Mouse (Mus musculus): ENCODE data around the gene Pwwp2b.
A peak's percentile ranks its signal among the peaks of the same experiment; 100 is the strongest.

The Pwwp2b gene

DNA sequence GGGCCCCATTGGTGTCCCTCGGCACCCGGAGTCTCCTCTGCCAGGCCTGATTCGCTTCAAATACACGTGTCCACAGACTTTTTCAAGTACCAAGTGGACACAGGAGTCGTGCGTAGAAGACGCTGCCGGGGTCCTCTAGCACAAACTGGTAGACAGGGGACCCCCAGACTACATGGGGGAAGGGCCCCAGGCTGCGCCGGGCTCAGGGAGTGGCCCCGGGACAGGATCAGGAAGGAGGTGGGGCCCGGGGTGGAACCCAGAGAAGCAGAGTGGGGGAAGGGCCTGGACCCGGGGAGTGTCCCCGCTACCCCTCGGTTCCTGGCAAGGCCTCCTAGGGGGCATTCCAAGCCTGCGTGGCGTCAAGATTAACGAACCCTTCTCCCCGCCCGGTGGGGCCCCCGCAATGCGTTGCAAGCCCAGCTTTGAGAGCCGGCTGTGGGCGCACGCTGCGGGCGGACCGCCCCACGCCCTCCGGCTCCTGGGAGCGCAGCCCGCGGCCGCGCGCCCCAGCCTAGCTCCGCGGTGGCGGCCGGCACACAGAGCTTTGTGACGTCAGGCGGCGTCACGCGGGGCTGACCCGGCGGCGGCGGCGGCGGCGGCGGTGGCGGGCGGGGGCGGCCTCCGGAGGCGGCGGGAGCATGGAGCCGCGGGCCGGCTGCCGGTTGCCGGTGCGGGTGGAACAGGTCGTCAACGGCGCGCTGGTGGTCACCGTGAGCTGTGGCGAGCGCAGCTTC lies at the start of gene Pwwp2b:
TSS of gene Pwwp2b (plus strand) at position 602 of the 734 bp plus-strand sequence.
- DNase-seq (ENCODE audit: low spot score) = peak; percentile 83

DNA sequence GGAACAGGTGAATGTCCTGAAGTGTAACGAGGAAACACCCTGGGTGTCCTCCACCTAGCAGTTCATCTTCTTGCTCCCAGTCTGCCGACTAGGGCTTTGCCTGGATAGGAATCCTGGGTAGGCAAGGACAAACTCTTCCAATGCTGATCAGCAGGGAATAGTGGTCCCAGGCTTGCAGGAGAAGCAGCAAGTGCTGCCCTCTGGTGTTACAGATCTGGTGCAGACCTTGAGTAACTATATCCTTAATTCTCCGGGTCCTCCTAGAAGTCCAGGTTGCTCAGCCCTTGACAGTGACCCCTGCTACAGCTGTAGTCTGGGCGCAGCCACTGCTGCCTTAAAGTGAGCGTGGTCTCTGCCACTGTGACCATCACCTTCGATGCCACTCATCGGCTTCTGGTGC lies 48.2 kb upstream of the Pwwp2b start:
- peak; percentile 41 for DNase-seq (ENCODE audit: low spot score)

DNA sequence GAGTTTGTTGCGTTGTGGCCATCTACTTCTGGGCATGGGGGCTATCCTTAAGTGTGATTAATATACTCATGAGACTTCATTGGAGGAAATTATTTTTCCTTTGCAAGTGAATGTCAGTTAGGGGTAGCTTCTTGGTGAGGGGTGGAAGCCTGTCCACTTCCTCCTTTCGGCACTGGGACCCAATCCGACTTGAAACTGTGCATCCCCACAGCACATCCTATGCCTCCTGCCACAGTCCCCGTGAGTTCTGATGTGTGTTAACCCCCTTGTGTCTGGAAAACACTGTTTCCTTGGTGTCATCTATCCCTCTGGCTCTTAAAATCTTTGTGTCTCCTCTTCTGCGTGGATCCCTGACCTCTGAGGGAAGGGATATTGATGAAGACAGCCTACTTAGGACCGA lies 47.1 kb upstream of the Pwwp2b start:
- no peak for DNase-seq (ENCODE audit: low spot score)

DNA sequence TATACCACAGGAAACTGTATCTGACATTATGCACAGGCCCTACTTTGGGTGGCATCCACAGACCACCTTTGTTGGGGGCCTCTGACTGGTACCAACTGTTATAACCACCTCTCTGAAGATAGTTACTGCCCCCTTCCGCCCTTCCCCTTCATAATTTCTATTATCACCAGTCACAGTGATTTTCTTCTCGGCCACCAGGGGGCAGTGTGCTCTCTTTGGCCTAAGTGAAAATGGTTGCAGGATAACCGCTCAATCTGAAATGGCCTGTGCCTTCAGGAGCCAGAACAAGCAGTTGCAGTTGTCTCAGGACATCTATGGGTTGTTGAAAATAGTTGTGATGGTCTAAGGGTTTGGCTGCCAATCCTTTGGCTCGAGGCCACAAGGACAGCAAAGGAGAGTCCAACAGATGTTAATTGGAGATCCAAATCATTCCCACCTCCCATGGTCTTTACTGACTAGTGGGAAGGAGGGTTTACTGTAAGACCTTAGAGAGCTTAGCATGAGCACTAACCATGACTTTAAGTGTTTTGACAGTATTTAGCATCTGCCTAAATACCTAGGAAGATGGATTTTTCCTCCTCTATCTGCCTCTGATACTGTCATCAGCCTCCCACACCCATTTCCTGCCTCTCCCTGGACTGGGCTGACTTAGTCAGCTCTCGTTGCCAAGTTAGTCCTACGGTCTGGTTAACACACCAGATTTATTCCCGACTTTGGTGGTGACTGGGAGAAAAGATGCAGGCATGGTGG lies 40.1 kb upstream of the Pwwp2b start:
- peak; percentile 36 for DNase-seq (ENCODE audit: low spot score)

DNA sequence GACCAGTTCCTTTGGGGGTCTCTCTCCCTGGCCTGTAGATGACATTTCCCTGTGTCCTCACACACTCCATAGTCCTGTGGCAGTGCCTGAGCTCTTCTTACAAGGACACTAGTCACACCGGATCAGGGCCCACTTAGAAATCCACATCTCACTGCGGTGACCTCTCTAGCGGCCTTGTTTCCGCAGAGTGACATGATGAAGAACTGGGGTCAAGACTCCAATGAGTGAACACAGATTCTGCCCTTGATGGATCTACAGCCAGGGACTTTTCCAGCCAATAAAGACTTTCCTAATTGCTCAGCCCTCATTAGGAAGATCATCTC lies 39.5 kb upstream of the Pwwp2b start:
- no peak for DNase-seq (ENCODE audit: low spot score)

DNA sequence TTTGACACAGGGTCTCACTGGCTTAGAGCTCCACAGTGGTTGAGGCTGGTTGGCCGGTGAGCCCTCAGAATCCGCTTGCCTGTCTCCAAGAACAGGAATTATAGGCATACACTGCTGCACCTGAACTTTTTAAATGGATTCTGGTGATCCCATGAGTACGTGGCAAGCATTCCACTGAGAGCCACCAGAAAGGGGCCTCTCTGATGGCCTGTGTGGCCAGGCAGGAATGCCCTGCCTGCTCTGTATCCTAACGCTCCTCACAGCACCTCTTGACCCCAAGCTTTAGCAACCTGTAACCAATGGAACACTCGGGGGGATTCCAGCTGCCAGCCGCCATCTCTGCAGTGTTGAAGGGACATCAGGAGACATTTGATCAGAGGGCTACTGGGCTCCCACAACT lies 36.5 kb upstream of the Pwwp2b start:
- no peak for DNase-seq (ENCODE audit: low spot score)

DNA sequence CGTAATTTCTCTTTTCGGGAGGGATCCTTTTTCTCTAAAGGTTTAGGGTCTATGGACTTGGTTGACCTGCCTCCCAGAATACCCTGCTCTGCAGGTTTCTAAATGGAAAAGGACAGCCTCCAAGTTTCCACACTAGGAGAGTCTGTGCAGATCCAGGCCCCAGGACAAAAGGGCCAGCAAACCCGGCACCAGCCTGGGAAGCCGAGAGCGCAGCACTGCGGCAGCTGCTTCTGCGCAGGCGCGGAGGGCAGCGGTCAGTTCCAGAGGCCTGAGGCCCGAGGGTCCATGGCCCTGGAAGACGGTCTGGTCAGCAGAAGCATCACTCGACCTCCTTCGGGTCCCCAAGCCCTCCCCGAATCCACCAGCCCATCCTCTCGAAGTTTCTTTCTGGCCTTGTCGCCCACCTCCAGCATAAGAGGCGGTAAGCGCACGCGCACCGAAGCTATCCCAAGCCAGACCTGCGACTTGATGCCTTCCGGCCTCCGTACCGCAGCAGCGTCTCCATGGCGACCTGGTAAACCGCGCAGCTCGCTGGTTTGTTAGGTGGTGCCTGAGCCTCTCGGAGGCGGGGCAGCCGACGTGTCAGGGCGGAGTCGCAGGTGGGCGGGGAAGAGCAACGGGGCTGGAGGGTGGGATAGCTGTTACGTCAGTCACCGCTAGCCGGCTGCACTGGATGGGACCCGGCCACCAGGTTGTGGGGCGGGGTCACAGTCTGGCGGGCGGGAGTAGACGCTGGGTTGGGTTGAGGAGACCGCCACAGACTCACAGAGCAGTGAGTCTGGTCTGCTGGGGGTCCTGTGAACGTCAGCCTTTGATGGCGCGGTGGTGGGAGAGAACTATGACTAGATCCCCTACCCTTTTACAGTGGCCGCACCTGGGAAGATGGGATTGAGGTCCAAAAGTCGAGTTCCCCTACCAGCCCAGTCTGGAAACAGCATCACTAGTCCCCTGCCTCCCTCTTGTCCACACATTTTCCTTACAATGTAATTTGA lies 35.2 kb upstream of the Pwwp2b start, which contains the start of the genes Lrrc27 and Stk32c:
TSS of gene Lrrc27 (plus strand) at position 235 of the 992 bp plus-strand sequence.
TSS of gene Stk32c (minus strand) at position 554 of the 992 bp plus-strand sequence.
- peak; percentile 99 for DNase-seq (ENCODE audit: low spot score)

DNA sequence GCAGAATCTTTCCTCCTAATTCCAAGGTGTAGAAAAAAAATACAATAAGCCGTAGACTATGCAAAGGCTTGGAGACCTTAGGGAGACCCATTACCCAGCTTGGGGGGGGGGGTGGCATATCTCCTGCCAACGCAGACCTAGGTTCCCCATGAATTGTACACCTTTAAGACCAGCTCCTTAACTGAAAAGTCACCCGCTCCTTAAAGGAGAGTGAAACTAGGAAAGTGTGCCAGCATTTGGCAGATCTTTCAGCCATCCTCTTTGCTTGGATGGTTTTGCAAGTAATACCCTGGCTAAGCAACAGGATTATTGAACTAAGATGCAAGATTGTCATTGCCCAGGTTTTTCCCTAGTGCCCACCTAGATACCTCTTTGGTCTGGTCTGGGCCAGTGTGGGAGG lies 34.5 kb upstream of the Pwwp2b start:
- no peak for DNase-seq (ENCODE audit: low spot score)

DNA sequence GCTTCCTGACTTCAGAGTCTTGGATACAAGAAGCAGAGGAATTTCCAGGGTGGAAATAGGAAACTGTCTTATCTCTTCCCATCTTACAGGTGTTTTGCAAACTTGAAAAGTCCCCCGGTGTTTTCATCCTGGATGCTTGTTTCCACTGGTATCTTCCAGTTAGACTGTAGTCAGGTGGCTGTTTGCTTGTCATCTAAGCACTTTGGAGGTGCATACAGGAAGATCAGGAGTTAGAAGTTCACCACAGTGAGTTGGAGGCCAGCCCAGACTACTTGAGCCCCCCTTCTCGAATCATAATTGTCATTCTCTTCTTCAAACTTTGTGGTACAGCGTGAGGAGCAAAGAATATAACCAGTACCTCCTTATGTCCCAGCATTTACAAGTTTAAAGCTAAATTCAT lies 34.1 kb upstream of the Pwwp2b start:
- no peak for DNase-seq (ENCODE audit: low spot score)

DNA sequence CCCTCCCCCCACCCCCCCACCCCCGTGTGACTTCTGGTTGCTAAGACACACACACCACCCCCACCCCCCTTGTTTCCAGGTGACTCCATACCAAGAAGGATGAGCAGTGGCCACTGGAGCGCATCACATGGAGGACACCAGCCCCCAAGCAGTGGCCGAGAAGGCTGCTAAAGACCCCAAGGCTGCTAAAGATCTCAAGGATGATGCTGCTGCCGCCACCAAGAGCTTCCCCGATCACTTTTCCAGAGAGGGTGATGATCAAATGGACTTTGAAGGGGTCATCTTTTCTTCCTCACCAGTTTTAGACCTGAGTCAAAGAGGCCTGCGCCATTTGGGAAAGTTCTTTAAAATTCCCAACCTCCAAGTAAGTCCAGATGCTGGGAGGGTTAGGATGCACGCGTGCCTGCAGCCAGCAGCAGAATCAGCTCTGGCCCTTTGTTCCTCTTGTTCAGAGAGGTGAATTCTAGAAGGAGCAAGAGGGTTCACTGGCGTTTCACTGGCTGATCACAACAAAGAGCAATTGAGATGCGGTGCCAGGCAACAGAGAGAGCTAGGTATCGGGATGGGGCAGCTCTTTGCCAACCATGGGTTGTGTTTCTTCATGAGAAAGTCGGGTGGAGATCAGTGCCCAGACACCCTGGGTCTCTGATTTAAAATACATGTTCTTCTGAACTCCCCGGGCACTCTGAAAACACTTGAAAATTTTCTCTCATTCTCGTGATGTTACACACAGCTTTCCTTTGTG lies 33.5 kb upstream of the Pwwp2b start:
- no peak for DNase-seq (ENCODE audit: low spot score)

DNA sequence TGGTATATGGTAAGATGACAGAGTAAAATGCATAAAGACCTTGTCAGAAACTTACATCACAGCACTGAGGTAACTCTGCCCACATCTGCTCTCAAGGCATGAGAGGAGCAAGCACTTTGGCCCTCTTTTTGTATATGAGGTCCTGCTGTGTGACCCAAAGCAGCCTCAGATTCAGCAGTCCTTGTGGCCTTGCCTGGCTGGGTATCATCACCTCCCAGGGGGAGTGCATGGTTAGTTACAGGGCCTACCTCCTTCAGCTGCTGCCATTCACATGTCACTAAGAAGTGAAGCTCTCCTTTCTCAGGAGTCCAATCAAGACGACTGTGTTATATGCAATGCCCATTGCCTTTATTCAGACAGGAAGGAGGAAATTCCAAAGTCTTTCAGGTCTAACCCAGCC lies 32.8 kb upstream of the Pwwp2b start:
- DNase-seq (ENCODE audit: low spot score) = no peak

DNA sequence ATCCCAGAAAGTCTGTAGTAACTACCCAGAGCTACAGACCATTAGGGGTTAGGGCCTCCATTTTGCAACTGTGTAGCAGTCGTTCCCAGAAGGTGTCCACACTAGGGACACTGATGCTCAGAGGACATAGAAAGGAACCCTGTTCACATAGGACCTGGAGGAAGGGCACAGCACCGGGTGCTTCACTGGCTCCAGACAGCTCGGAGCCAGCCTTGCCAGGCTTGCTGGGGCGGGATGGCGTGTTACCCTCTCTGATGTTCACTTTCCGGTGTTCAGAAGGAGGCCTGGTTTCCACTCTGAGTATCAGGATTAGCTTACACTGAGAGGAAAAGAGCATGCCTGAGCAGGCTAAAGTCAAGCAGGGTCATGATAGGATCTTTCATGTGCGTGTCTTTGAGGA lies 32.3 kb upstream of the Pwwp2b start:
- no peak for DNase-seq (ENCODE audit: low spot score)

DNA sequence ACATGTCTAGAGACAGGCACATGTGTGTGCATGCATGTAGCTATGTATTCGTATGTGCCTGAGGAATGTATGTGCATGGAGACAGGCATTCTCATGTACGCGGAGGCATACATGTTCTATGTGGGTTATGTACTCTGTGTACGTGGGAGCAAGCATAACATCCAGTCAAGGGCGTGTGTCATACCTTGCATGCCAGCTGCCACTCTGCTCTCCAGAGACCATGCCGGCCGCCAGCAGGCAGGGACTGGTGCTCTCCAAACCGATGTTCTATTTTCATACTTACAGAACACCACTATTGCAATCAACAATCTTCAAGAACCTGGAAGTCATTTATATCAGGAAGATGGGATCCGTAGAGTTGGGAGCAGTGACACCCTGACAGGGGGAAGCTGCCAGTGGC lies 31.8 kb upstream of the Pwwp2b start:
- no peak for DNase-seq (ENCODE audit: low spot score)

DNA sequence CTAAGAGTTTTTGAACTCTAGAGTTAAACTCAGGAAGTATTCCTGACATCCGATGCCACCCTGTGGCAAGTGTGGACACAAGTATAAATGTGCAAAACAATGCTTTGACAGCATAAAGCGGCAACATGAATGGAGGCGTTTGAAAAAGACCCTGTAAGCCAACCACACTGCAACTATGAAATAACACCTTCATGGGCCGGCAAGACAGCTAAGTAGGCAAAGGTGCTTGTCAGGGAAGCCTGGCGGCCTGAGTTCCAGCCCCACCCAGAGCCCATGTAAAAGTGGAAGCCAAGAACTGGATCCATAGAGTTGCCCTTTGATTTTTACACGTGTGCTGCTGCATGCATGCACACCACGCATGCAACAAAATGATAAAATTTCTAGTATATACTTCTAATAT lies 31.2 kb upstream of the Pwwp2b start:
- no peak for DNase-seq (ENCODE audit: low spot score)

DNA sequence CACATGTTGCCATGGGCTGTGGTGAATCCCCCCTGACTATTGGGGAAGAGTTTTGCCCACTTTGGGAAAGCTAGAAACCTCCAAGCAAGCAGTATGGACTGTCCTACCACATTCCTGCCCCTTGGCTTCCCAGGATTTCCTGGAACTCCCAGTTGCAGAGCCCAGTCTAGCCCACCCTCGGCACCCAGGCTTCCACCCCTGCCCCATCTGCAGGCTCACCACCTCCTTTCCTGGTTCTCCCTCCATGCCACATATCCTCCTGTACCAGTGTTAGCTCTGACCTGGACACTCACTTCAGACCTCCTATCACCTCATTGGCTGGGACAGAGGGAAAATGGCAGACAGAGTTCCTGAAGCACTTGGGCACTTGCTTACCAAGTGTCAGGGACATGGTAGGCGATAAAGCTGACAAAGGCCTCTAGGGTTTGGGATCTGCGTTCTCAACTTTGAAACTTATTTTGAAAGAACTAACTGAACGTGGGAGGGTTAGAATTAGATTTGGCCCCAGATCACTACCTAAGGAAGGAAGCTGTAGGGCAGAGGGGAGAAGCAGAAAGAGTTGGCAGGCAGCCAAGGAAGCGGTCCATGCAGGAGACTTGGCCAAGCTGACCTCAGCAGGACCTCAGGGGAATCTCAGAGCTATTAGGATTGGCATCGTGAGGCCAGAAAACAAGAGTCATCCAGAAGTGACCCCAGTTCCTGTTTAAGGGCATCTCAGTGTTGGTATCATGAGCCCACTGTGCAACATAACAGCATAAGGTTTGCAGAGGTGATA lies 29.5 kb upstream of the Pwwp2b start:
- DNase-seq (ENCODE audit: low spot score) = no peak

DNA sequence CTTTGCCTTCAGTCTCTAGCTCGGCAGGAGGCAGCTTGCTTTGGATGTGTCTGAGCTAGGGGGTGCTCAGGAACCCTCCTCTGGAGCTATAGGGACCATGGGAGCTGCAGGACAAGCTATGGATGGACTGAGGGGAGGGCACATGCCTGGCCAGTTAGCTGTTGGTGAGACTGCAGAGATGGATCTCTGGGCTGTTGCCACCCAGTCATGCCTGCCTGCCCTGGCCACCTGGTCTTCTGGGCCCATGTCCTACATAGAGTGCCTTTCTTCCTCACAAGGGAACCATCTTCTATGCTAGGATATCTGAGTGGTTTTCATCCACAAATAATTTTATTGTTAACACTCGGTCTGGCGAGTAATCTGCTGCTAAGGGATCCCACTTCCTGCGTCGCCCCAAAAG lies 28.8 kb upstream of the Pwwp2b start:
- no peak for DNase-seq (ENCODE audit: low spot score)

DNA sequence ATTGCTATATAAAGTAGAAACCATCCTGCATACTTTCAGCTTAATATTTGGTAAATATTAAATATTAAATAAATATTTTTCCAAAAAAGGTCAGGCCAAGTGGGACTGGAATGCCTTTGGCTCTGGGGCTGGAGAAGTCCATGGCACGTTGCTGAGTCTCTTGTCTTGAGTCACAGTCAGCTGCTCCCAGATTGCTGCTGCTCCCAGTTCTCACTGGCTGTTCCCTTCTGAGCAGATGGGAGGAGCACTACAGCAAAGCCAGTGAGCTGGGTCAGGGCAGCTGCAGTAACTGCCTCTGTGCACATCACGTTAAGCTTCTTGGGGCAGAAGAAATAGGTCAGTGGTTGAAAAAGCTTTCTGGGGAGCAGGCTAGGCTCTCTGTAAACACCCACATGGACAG lies 28.0 kb upstream of the Pwwp2b start:
- peak; percentile 49 for DNase-seq (ENCODE audit: low spot score)

DNA sequence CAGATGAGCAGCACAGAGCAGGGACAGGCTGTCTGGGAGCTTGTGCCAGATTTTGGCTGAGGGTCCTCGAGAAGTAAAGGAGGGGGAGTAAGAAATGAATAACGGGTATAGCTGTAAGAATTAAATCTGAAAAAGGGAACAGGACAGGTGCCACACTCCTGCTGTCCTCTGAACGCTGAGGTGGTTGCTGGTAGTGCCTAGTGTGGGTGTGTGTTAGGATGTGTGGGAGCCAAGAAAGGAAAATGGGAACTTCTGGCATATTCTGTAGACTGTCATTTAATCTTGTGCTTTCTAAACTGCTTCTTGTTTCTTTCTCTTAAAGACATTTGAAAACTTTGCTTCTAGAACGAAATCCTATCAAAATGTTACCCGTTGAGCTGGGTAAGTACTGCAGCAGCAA lies 27.2 kb upstream of the Pwwp2b start:
- no peak for DNase-seq (ENCODE audit: low spot score)

DNA sequence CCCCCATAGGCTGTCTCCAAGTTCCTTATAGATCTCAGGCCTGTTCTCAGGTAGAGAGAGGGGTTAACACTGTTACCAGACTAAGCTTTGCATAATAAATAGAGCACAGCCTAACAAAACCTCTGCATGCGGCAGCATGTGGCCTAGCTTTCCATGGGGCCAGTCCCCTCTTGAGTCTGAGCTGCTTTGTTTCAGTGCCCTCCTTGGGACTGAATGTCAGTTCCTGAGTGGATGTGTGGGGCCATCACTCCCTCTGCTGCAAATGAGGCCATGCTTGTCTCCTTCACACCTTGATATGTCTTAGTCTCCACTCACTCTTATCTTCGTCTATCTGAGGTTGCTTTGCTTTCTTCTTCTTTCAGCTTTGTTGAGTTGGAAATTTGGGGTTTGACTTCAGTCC lies 26.4 kb upstream of the Pwwp2b start:
- no peak for DNase-seq (ENCODE audit: low spot score)

DNA sequence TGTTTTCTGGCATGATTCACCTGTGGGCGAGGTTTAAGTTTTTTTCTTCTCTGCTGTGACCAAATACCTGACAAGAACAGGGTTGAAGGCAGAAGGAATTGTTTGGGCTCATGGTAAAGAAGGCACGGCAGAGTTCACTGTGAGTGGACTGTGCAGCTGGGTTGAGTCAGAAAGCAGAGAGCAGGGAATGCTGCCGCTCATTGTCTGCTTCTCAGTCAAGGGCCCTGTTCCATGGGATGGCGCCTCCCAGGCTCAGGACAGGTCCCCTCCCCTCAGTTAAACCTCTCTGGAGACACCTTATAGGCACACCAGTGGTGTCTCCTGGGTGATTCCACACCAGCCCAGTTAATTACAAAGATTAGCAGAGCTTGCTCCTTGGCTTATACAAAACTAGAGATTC lies 25.9 kb upstream of the Pwwp2b start:
- DNase-seq (ENCODE audit: low spot score) = no peak

DNA sequence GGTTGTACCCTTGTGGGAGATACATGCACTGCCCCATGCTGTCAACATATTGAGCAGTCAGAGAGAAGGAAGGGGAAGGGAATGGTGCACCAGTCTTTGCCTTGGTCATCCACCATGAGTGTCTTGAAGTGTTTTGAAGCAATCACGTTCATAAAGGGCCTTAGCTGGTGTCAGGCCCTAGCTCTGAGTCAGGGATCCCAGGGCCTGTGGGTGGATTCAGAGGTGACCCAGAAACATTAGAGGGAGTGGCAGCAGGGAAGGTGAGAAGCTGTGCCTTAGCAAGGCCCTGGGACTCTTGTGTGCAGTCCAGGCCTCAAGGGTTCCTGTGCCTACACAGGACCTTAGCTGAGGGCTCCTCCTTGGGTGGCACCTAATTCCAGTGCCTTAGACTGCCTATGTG lies 24.2 kb upstream of the Pwwp2b start:
- no peak for DNase-seq (ENCODE audit: low spot score)

All from lung, postnatal 25 days (tissue).